9 mouse cellular contexts compared by ENCODE assay signal in the genomic region with DNA sequence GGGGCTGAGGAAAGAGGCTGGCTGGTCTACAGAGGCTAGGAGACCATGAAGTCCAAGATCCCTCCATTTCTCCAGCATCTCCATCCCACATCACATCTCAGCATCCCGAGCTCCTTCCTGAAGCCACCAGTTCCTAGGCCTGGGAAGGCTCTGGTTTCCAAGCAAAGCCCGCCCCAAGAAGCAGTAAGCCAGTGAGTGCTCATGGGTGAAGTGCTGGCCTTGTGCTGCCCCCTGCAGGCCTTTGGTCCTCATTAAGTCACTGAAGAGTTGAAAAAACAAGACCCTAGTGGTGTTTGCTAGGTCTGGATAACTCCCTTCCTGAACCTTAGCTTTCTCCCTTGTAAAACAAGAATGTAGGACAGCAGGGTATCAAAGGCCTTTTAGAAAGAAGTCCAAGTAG. TPM values are rescaled to one million over a fixed set of nuclear protein-coding genes. Genes with fewer than 3 reads are reported as not detected.
DNase-seq lines count a peak whose midpoint lies in the region; TF ChIP-seq lines count a peak whose summit lies in the region.
"Had no signal": no experiment of that assay in that cellular context is flagged by ENCODE, and none has a peak within 500 bp of the region (broad histone marks: within the 10 kb centered on the region; RNA-seq: fewer than 3 reads in every experiment).

No protein-coding gene starts in this region.

- no peaks in the 10 kb centered on the region for H3K36me3 ChIP-seq in E14TG2a.4 (ENCODE audit: insufficient read depth, low read length)
- H3K36me3 ChIP-seq: hindbrain, embryonic 15.5 days; stomach, embryonic 15.5 days had no signal

- H3K27me3 ChIP-seq in E14TG2a.4 (ENCODE audit: insufficient read depth, low read length), result peaks cover 14% of the 10 kb centered on the region; the same call in 1 of the 2 replicates
- H3K27me3 ChIP-seq: hindbrain, embryonic 15.5 days; stomach, embryonic 15.5 days had no signal

- no peaks in the 10 kb centered on the region for H3K9me3 ChIP-seq in E14TG2a.4 (ENCODE audit: low read length)
- H3K9me3 ChIP-seq: hindbrain, embryonic 15.5 days; stomach, embryonic 15.5 days had no signal

- H3K4me1 ChIP-seq in E14TG2a.4 (replicated peaks; ENCODE audit: low read depth, low read length), result peaks cover 32% of the 10 kb centered on the region

- TF ChIP-seq CTCF in E14TG2a.4 (conservative IDR thresholded peaks at IDR 0.05; ENCODE audit: low read length), result peak; percentile 66

- DNase-seq in ZHBTc4 (ENCODE audit: low read depth, low spot score), result peak; percentile 92
- peak; percentile 84 for DNase-seq in embryo, embryonic 10 days (ENCODE audit: low spot score)
- peak; percentile 43 to 76 for DNase-seq in gastrocnemius, postnatal 4 days (ENCODE audit: low spot score in 2 of 2)
- peak; percentile 76 to 85 for DNase-seq in layer of hippocampus, postnatal 14 days (ENCODE audit: low spot score in 2 of 2)
- DNase-seq in lung, postnatal 4 days, result peak; percentile 67 to 79
- DNase-seq in spleen, postnatal 4 days (ENCODE audit: low spot score in 2 of 2), result peak; percentile 39 to 78

- H3K4me3 ChIP-seq in E14TG2a.4 (replicated peaks; ENCODE audit: low read length), result no peak overlapping the region
- H3K4me3 ChIP-seq: hindbrain, embryonic 15.5 days; stomach, embryonic 15.5 days had no signal

RNA-seq across cellular contexts. Expression of a gene that starts 35.5 kb away (rescaled TPM):
- total RNA-seq in gastrocnemius, postnatal 4 days (2021), result 1,000 to 10,000 TPM; 2,037 to 2,325 TPM
- total RNA-seq in layer of hippocampus, postnatal 14 days (2021), result 1,000 to 10,000 TPM; 1,323 to 1,423 TPM
